Mouse (Mus musculus): ENCODE measurements around the gene Alg3.

Alg3 gene

GRCm38 (mm10) chr16:20600511-20600910, 11.0 kb downstream of the Alg3 start:
- DNase-seq = no peak

GRCm38 (mm10) chr16:20596687-20597441, 14.7 kb downstream of the Alg3 start:
- no peak for DNase-seq

GRCm38 (mm10) chr16:20595737-20596136, 15.8 kb downstream of the Alg3 start:
- DNase-seq = no peak

- DNase-seq = no peak
Observed at GRCm38 (mm10) chr16:20595060-20595673, 16.4 kb downstream of the Alg3 start.

GRCm38 (mm10) chr16:20591076-20591705, 20.3 kb downstream of the Alg3 start:
- peak; percentile 12 to 15 for DNase-seq

- no peak for DNase-seq
Observed at GRCm38 (mm10) chr16:20590680-20591038, 20.9 kb downstream of the Alg3 start.

GRCm38 (mm10) chr16:20589939-20590679, 21.4 kb downstream of the Alg3 start:
- DNase-seq = peak; percentile 65 to 75

GRCm38 (mm10) chr16:20589366-20589938, 22.1 kb downstream of the Alg3 start, which contains the start of gene Vwa5b2:
Gene Vwa5b2, plus strand, starts transcription at chr16:20589471.
- DNase-seq = peak; percentile 35 to 38

GRCm38 (mm10) chr16:20565075-20565474, 46.5 kb downstream of the Alg3 start:
- DNase-seq = no peak

- DNase-seq = no peak
Observed at GRCm38 (mm10) chr16:20557381-20557780, 54.2 kb downstream of the Alg3 start.

Data from cerebellum, postnatal 25 days (tissue).